Mouse (Mus musculus) stomach, embryonic 14.5 days (tissue): ENCODE results near the gene Igf2r. TPM values are rescaled to one million over a fixed set of nuclear protein-coding genes. Genes with fewer than 3 reads are reported as not detected.
A peak's percentile ranks its signal among the peaks of the same experiment; 100 is the strongest.

ENCODE experiments used
- ATAC-seq: fragments of 200-750 bp; cut with Nextera tagmentation; 2 replicates; pipeline ENCODE4 v1.8.0; 2017; ENCODE audit warnings: low read depth, moderate TSS enrichment; ENCODE audit not compliant: insufficient number of reproducible peaks, insufficient read depth, low FRiP score
- H3K27ac ChIP-seq: fragments of 300-500 bp; sonication (generic); 2 replicates; pipeline ENCODE4 v1.5.1; 2014; ENCODE audit warnings: mild to moderate bottlenecking, low read length, moderate library complexity, mixed read lengths
- H3K27me3 ChIP-seq: fragments of 300-500 bp; sonication (generic); 2 replicates; pipeline ENCODE4 v1.6.1; 2014; ENCODE audit warnings: low read length, control low read depth, mixed read lengths; ENCODE audit not compliant: control insufficient read depth, insufficient read depth
- H3K36me3 ChIP-seq: fragments of 300-500 bp; sonication (generic); 2 replicates; pipeline ENCODE4 v1.6.1; 2014; ENCODE audit warnings: mild to moderate bottlenecking, control low read depth, low read length, moderate library complexity, mixed read lengths; ENCODE audit not compliant: control insufficient read depth, insufficient read depth
- H3K4me1 ChIP-seq: fragments of 300-500 bp; sonication (generic); 2 replicates; pipeline ENCODE4 v1.6.1; 2014; ENCODE audit warnings: low read length, control low read depth, mixed read lengths; ENCODE audit not compliant: control insufficient read depth, insufficient read depth
- H3K4me2 ChIP-seq: fragments of 300-500 bp; sonication (generic); replicated peaks from 2 replicates; pipeline ENCODE4 v1.6.1; 2014; ENCODE audit warnings: low read depth, low read length, control low read depth
- H3K4me3 ChIP-seq: fragments of 300-500 bp; sonication (generic); 2 replicates; pipeline ENCODE4 v1.5.1; 2014; ENCODE audit warnings: low read depth, low read length, control low read depth
- H3K9ac ChIP-seq: fragments of 300-500 bp; sonication (generic); replicated peaks from 2 replicates; pipeline ENCODE4 v1.6.1; 2014; ENCODE audit warnings: low read depth, mild to moderate bottlenecking, control low read depth, low read length, moderate library complexity, mixed read lengths
- H3K9me3 ChIP-seq: fragments of 300-500 bp; sonication (generic); 2 replicates; pipeline ENCODE4 v1.6.1; 2016; ENCODE audit warnings: low read depth, low read length, control low read depth; ENCODE audit not compliant: control insufficient read depth
- WGBS: fragments of 180-500 bp; shearing (Covaris S2); extraction: QIAGEN DNeasy Blood & Tissue Kit; methylation state at CpG from one replicate; pipeline ENCODE4 v1.1.7; 2014; 5-methylcytosine and 5-hydroxymethylcytosine counted together
- polyA plus RNA-seq: library from polyadenylated mRNA; unstranded; fragments of >200 nt; fragmentation: Nextera tagmentation; extraction: Ambion mirVana; gene quantifications from 2 replicates; pipeline ENCODE4 v1.2.1, GENCODE M21; 2014

The Igf2r gene
- polyA plus RNA-seq, 1 experiment from 2014 or later = 46.0 TPM

- H3K9me3 ChIP-seq = no peaks in the 10 kb centered on the region; the same call in 1 of the 2 replicates
- no peak overlapping the region for H3K4me3 ChIP-seq
- peak overlapping the region; percentile 82; the same call in 1 of the 2 replicates for H3K27ac ChIP-seq
- peaks cover 11% of the 10 kb centered on the region for H3K36me3 ChIP-seq
- no peak for ATAC-seq
- peaks cover 68% of the 10 kb centered on the region for H3K4me1 ChIP-seq
- WGBS = 22% methylated on average over 9 of the region's 9 CpGs
- no peaks in the 10 kb centered on the region for H3K27me3 ChIP-seq
- peak overlapping the region; percentile 21; the same call in 1 of the 2 replicates for H3K4me2 ChIP-seq
- no peak overlapping the region for H3K9ac ChIP-seq
These were observed 18.8 kb downstream of the Igf2r start for GRCm38 (mm10) chr17:12750591-12751170.

DNA sequence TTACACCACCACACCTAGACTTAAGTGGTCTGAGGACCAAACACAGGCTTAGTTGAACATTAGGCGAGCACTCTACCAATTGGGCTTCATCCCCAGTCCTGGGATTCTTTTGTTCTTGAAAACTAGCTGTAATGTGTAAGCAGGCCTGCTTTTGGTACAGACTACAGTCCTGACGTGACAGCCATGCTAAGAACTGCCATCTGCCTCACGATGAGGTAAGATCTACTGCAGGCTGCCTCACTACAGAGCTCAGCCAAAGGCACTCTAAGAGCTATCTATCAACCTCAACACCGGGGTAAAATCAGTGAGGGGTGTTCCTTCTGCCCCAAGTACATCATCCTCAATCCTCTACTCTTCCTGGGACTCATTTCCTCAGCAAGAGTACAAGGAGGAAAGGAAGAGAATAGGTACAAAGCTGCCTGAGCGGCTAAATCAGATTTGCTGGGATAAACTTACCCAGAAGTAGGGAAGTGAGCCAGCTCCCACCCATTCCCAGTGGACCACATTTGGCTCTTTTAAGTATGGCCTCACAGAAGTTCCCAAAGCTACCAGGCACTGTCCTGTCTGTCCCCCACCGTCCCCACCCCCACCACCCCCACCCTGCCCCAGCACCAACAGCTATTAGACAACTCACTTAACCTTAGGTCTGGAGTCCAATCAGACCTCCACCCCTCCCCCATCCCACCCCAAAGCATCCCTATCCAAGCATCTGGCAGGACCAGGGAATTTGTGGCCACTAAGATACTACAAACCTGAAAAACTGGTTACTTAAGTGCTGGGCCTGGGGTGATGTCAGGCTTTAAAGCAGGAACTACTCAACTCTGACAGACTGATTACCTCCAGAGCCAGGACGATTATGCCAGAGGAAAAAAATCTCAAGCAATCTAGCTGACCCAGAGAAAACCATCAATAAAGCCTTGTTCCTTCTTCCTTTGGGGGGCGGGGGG is 19.8 kb downstream of the Igf2r start:
- ATAC-seq = peak; percentile 76

DNA sequence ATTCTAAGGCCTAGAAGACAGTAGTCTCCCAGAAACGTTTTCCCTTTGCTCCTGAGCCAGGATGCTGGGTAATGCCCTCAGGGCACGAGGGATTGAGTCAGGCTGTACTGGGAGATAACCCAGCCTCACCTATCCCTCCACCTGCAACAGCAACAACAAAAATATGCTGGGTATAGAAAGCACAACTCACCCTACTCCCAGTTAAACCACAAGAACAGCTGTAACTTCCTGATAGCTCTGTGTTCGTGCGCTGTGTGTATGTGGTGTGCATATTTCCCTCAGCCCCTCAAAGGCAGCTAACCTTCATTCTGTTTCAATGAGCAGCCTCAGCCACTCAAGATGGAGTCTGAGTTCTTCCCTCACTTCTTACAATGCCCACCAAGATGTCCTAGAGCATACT is 23.7 kb downstream of the Igf2r start:
- Histone ChIP-seq H3K36me3 (peaks cover 44% of the 10 kb centered on the region), H3K9ac (no peak overlapping the region), H3K27me3 (no peaks in the 10 kb centered on the region), H3K4me1 (peaks cover 38% of the 10 kb centered on the region), H3K27ac (no peak overlapping the region), H3K9me3 (peaks cover 26% of the 10 kb centered on the region), H3K4me3 (no peak overlapping the region), H3K4me2 (no peak overlapping the region)
- no peak for ATAC-seq
- 78% methylated on average over 4 of the region's 4 CpGs for WGBS

More for the DNA sequence above, 19.8 kb downstream of the Igf2r start:
- no peaks in the 10 kb centered on the region; the same call in 1 of the 2 replicates for H3K9me3 ChIP-seq
- no peak overlapping the region for H3K4me2 ChIP-seq
- H3K4me1 ChIP-seq = peaks cover 67% of the 10 kb centered on the region
- H3K4me3 ChIP-seq = no peak overlapping the region
- 14% methylated on average over 8 of the region's 8 CpGs for WGBS
- H3K36me3 ChIP-seq = peaks cover 21% of the 10 kb centered on the region
- H3K27me3 ChIP-seq = no peaks in the 10 kb centered on the region
- peak overlapping the region; percentile 82; the same call in 1 of the 2 replicates for H3K27ac ChIP-seq
- no peak overlapping the region for H3K9ac ChIP-seq

DNA sequence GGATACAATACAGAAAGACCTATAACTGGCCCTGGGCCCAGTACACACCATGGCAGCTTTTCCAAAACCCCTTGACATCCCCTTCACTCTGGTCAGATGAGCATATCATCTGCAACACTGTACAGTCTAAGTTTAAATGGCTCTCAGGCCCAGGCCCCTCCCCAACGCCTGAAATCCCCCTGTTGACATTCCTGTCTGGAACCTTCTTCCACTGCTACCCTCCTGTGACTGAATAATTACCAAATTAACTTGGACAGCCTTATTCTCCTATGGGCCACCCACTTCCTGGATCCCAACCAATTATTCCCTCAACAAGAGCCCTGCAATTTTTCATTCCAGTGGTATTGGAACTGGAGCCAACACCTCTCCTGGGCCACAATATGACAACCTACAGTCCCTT is 25.4 kb downstream of the Igf2r start:
- H3K27me3 ChIP-seq = no peaks in the 10 kb centered on the region
- H3K4me2 ChIP-seq = peak overlapping the region; percentile 46
- H3K4me3 ChIP-seq = no peak overlapping the region
- H3K9ac ChIP-seq = no peak overlapping the region
- H3K36me3 ChIP-seq = peaks cover 46% of the 10 kb centered on the region
- no peak overlapping the region for H3K27ac ChIP-seq
- peaks cover 26% of the 10 kb centered on the region for H3K9me3 ChIP-seq
- H3K4me1 ChIP-seq = peaks cover 27% of the 10 kb centered on the region
- WGBS = 50% methylated on average over 1 of the region's 1 CpGs
- ATAC-seq = no peak

- H3K9me3 ChIP-seq = peaks cover 26% of the 10 kb centered on the region
- H3K4me2 ChIP-seq = peak overlapping the region; percentile 46
- WGBS = 50% methylated on average over 38 of the region's 38 CpGs
- H3K36me3 ChIP-seq = peaks cover 46% of the 10 kb centered on the region
- peak overlapping the region; percentile 54 for H3K4me3 ChIP-seq
- H3K9ac ChIP-seq = peak overlapping the region; percentile 62
- H3K27ac ChIP-seq = peak overlapping the region; percentile 93
- H3K27me3 ChIP-seq = no peaks in the 10 kb centered on the region
- ATAC-seq = no peak
- peaks cover 19% of the 10 kb centered on the region for H3K4me1 ChIP-seq
These were observed 27.1 kb downstream of the Igf2r start for GRCm38 (mm10) chr17:12742151-12742908.

GRCm38 (mm10) chr17:12741218-12741968 is 28.1 kb downstream of the Igf2r start:
- H3K9me3 ChIP-seq = peaks cover 26% of the 10 kb centered on the region
- peak overlapping the region; percentile 54 for H3K4me3 ChIP-seq
- H3K27me3 ChIP-seq = no peaks in the 10 kb centered on the region
- H3K36me3 ChIP-seq = peaks cover 44% of the 10 kb centered on the region
- ATAC-seq = peak; percentile 83
- H3K9ac ChIP-seq = peak overlapping the region; percentile 62
- peaks cover 19% of the 10 kb centered on the region for H3K4me1 ChIP-seq
- H3K4me2 ChIP-seq = peak overlapping the region; percentile 46; the same call in 1 of the 2 replicates
- WGBS = 42% methylated on average over 36 of the region's 45 CpGs
- peak overlapping the region; percentile 93 for H3K27ac ChIP-seq

DNA sequence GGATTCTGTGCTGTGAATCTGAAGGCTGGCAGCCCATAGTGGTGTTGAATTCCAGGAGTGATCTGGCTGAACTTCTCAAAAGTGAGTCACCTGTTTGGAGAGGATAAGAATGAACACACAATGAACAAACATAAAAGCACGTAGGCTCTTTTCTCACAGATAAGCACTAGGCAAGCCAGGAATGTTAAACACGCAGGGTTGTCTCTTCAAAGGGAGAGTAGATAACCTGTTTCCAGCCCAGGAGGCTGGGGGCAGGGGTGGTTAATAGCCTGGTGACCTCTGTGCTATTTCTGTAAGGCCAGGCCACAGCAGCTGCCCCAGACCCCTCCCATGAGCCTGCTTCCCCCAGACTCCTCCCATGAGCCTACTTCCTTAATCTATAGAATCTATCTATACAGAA is 29.1 kb downstream of the Igf2r start:
- H3K4me1 ChIP-seq = peaks cover 24% of the 10 kb centered on the region
- H3K27ac ChIP-seq = peak overlapping the region; percentile 58; the same call in 1 of the 2 replicates
- 30% methylated on average over 2 of the region's 2 CpGs for WGBS
- H3K9me3 ChIP-seq = peaks cover 26% of the 10 kb centered on the region
- no peaks in the 10 kb centered on the region for H3K27me3 ChIP-seq
- 0 out of 2 replicates have a peak overlapping the region, but pooled peaks have one; percentile 18 for H3K4me2 ChIP-seq
- H3K36me3 ChIP-seq = peaks cover 41% of the 10 kb centered on the region
- no peak overlapping the region for H3K4me3 ChIP-seq
- H3K9ac ChIP-seq = no peak overlapping the region
- peak; percentile 72 for ATAC-seq
